Mouse (Mus musculus) left cerebral cortex, postnatal 10 days (tissue): ENCODE data around the gene Phc2. TPM values are rescaled to one million over a fixed set of nuclear protein-coding genes. Genes with fewer than 3 reads are reported as not detected.
A peak's percentile ranks its signal among the peaks of the same experiment; 100 is the strongest.

Experiments used
- DNase-seq, 2 experiments: peaks; one replicate each; pipeline ENCODE4 v3.0.0; 2021 to 2022; ENCODE audit warnings: low spot score in 2 of 2, mixed read lengths in 1 of 2; ENCODE audit errors: extremely low spot score in 1 of 2
- intact Hi-C: fragments of 180-260 bp; cut with DNase I; formaldehyde crosslinking; loops from one replicate; pipeline ENCODE4 v1.15.1; 2025
- total RNA-seq, 2 experiments: library from RNA; stranded (reverse); gene quantifications; 2 replicates each; pipeline ENCODE4 v1.2.3; 2021

Phc2 gene
- total RNA-seq, 2 experiments from 2014 or later: 65.1 to 71.4 TPM

- intact Hi-C loops: no loop called here
- no peak for DNase-seq
These were observed 132.8 kb downstream of the Phc2 start for GRCm38 (mm10) chr4:128787023-128787939.

DNA sequence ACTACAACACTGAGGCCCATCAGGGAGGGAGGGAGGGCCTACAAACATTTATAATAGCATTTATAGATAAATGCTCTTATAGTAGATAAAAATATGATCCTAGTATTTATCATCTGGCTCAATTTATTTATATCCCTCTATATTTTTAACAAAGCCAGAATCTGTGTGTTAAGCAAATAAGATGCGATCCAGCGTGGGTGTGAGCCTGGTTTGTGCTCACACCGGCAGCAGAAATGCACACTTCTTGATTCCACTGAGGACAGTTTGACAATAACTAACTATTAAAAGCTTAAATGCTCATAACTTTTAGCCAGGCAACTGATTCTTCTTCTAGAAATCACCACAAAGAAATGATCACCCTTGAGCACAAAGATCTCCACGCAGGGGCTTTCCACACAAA is 133.6 kb downstream of the Phc2 start:
- DNase-seq: no peak
- intact Hi-C loops: no loop called here

- intact Hi-C loops: no loop called here
- no peak for DNase-seq
These were observed 135.1 kb downstream of the Phc2 start for GRCm38 (mm10) chr4:128789646-128790045.

GRCm38 (mm10) chr4:128793710-128794109 is 139.2 kb downstream of the Phc2 start:
- intact Hi-C loops: no loop called here
- DNase-seq: no peak

- intact Hi-C loops: no loop called here
- no peak for DNase-seq
These were observed 139.7 kb downstream of the Phc2 start for GRCm38 (mm10) chr4:128794198-128794597.

DNA sequence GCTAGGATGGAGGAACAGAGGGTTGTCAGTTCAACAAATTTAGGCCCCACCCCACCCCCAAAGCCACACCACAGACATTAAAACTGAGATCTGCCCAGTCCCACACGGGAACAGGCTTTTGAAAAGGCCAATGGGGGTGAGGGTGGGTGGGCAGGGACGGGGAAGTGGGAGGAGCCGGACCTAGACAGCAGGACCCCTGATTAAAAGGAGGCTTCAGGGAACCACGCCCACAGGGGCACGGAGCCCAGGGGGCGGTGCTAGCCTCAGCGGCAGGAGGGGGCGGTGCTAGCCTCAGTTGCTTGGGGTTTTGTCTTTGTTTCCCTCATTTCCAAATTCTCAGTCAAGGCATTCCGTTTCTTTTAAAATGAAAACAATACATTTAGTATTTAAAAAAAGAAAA is 141.1 kb downstream of the Phc2 start:
- intact Hi-C loops: no loop called here
- DNase-seq: peak in 1 of 2 experiments; percentile 68

DNA sequence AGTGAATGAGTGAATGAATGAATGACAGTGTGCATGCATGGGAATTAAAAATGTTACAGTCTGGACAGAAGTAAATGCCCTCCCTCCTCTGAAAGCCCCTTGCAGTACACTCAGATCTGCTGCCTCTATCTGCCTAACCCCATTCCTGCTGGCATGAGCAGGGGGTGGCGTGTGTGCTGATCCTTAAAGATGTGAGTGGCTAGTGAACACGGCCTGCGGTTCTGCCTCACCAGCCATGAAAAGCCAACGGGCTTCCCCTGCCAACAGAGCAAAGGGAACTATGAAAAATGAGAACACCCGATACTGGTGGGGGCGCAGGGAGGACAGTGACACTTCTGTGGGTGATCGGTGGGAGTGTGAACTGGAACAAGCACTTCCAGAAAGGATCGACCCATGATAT is 142.3 kb downstream of the Phc2 start:
- DNase-seq: no peak
- intact Hi-C loops: no loop called here

DNA sequence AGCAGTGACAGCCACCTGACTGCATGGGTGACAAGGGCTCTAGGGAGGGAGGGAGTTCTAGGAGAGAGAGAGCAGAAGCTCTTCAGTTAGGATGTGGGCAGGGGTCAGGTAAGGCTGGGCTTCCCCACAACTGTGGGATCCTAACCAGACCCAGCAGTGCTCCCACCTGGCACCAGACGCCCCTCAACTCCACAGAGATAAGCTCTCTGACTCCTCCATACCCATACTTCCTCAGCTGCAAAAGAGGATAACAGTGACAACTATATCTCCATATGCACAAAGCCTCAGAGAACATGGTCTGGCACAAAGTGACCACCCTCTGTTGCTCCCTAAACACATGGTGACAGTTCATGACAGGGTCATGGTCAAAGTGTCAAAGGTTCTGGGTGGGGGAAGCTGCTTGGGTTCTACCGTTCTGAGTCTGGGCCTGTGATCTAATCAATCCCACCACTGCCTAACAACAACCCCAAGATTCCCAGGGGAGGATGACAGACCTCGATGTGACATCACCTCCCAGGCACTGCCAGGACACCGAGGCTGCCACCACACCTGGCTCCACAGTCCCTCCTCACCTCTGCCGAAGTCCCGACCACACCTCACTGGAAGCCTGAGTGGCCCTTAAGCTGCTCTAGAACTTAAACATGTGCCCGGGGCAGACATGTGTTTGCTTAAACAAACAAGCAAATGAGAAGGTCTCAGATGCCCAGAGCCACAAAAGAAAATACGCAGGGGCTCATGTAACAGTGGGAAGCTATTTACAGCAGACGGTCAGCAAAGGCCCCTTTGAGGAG is 147.4 kb downstream of the Phc2 start:
- intact Hi-C loops: no loop called here
- DNase-seq: no peak

Other genes with a start within 250 kb of the Phc2 start
- 1 to 10 TPM; 6.3 to 7.9 TPM for gene Zscan20, start 44.6 kb upstream of the Phc2 start, total RNA-seq
- 1 to 10 TPM; 1.1 to 1.5 TPM for gene Tlr12, start 36.1 kb upstream of the Phc2 start, total RNA-seq
- under 1 TPM; 0.45 to 0.47 TPM for gene A3galt2, start 100.7 kb downstream of the Phc2 start, total RNA-seq
- gene Zfp362, start 151.3 kb downstream of the Phc2 start, total RNA-seq: 10 to 100 TPM; 43.4 to 45.5 TPM
- 10 to 100 TPM; 30.2 to 31.2 TPM for gene Trim62, start 228.9 kb downstream of the Phc2 start, total RNA-seq